Mouse (Mus musculus) erythroid progenitor cell, adult 5-6 weeks (primary cell): Measurements from ENCODE around the gene Abr. TPM values are rescaled to one million over a fixed set of nuclear protein-coding genes. Genes with fewer than 3 reads are reported as not detected.

Experiments used
- ATAC-seq: replicated peaks from 2 replicates; pipeline ENCODE4 v1.8.0; 2016; ENCODE audit warnings: moderate number of reproducible peaks, mild to moderate bottlenecking, moderate TSS enrichment, inconsistent platforms; ENCODE audit not compliant: poor library complexity, low FRiP score, severe bottlenecking
- total RNA-seq, 2 experiments: library from RNA; stranded (forward) in 1 of 2; stranded (reverse) in 1 of 2; fragments of 150-400 nt in 1 of 2; fragments of 186-747, 209-891 nt in 1 of 2; gene quantifications; 2 replicates each; pipeline versions ENCODE4 v1.2.3 to v1.2.4; 2015 to 2017; ENCODE audit warnings: low replicate concordance in 2 of 2

Abr gene
- total RNA-seq, 2 experiments from 2014 or later: 7.0 to 10.9 TPM

GRCm38 (mm10) chr11:76571613-76571929 lies 50.5 kb downstream of the Abr start:
- no peak for ATAC-seq

DNA sequence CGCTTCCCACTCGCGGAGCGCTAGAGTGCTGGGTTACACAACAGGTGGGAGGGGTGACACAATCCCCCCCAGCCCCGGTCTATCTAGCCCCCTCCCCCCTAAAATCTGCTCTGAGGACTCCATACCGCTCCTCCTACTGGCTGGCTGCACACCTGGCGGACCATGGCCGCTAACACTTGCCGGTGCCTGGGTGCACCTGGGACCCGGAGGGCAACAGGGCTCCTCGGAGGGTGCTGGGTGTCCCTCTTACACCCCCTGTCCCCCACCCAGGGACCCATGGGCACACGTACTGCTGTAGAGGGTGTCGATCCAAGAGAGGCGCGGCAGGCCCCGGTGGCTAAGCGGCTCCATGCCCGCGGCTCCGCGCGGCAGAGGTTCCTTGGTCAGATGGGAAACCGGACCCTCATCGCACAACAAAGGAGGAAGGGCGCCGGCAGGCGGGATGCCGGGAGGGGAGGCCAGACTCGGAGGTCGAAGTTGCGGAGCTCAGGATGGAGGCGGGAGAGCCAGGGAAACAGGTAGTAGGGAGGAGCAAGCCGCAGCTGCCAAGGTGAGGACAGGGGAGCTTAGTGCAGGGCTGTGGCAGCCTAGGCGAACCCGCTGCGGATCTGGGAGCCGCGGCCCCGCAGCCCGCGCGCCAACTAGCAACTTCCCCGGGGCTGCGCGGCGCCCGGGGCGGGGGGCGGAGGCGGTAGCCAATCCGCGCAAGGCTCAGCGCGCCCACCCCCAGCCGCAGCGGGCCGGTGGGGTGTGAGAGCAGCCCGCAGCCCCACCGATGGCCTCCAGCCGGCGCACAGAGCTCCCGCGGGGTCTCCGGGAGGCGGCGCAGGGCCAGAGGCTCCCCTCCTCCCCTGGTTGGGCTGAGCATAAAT lies 51.1 kb downstream of the Abr start:
- ATAC-seq: no peak

DNA sequence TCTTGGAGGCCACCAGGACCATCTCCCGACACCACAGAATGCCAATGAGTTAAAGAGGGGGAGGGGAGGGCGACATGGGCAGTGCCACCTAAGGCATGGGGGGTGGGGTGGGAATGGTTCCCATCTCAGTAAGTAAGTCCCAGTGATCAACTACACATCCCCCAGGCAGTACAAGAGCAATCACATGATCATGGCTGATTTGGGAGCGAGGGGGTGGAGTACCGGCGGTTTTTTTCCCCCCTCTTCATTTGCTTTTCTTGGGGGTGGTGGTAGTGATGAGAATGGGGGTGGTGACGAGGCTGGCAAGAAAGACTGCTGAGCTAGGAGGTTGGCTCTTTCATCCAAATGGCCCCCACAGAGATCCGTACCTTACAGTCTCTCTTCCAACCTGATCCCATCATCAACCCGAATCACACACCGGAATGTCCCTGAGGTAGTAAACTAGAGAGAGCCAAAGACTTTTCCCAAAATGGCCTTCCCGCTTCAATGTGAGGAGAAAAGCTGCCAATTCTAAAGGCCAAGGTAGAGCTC lies 51.8 kb downstream of the Abr start:
- no peak for ATAC-seq

DNA sequence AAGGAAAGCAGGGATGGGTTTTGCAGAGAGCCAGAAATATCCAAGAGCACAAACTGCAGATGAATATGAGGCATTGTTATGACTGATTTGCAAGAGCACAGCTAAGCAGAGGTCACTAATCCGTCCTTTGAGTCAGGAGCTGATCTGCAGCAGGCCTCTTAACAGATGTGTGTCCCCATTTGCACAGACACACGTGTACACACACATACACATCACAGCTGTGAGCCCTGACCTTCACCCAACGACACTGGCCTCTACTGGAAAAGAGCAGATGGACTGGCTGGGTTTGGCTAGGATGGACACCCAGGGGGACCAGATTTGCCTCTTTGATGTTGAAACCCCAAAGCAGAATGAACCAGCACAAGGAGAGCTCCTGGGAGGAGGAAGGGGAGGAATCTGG lies 52.7 kb downstream of the Abr start:
- ATAC-seq: no peak

DNA sequence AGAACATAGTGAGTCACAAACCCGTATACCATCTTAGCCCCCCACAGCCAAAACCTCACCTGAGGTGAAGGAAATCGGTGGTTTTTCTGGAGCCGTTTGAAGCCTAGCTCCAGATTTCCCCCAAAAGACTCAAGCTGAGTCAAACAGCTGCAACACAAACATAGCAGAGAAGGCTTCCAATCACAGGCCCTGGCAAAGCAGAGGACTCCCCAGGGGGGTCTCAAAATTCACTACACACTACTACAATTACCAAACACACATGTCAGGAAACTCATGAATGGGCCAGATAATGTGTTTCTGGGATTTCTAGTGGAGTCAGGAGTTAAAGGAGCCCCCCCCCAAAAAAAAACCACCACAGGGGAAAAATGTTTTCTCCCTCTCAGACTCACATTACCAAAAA lies 56.0 kb downstream of the Abr start:
- ATAC-seq: no peak

DNA sequence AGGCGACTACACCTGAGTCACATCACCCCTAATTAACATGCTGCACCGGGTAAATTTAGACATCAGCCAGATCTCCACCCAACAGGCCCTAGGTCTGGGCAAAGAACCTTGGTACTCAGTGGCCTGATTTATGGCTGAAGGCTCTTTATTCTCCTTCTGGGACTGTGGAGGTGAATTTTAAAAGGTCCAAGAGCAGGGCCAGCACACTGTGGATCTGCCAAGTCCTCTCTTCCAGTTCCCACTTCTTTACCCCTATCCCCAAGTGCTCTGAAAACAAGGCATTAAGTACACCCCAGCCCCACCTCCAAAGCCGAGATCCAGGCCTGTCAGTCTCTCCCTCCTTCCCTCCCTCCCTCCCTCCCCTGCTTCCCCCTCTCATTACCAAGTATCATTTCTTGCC lies 59.5 kb downstream of the Abr start:
- no peak for ATAC-seq

DNA sequence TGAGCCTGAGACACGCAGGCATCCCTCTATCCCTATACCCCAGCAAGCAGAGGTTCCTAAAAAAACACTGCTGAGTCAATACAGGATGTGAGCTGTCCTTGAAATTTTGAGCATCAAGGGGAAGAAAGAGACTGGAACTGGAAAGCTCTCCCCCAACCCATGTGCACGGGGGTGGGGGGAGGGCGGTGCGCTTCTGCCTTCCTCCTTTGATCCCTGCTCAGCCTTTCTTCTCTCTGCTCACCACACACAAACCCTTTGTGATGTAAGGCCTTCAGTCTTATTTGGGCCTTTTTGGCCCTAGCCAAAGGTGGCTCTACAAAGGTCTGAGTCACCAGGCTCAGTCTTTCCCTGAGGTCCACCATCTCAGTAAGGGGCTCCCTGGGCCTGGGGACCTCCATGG lies 59.9 kb downstream of the Abr start:
- no peak for ATAC-seq

DNA sequence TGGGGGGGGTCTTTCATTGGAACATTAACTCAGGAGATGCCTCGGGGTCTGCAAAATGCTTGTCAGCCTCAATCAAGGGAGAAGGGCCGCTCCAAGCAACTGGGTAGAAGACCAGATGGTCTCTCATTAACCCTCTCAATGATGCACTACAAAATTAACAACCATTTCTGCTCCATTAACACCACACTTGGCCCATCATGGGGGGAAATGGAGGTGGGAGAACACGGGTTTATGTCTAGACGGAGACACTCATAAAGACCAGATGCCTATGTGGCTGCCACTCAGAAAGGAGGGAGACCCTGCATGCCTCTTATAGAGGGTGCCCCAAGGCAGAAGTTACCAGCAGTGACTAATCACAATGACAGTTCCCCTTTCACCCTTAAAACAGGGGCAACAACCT lies 64.3 kb downstream of the Abr start:
- no peak for ATAC-seq

DNA sequence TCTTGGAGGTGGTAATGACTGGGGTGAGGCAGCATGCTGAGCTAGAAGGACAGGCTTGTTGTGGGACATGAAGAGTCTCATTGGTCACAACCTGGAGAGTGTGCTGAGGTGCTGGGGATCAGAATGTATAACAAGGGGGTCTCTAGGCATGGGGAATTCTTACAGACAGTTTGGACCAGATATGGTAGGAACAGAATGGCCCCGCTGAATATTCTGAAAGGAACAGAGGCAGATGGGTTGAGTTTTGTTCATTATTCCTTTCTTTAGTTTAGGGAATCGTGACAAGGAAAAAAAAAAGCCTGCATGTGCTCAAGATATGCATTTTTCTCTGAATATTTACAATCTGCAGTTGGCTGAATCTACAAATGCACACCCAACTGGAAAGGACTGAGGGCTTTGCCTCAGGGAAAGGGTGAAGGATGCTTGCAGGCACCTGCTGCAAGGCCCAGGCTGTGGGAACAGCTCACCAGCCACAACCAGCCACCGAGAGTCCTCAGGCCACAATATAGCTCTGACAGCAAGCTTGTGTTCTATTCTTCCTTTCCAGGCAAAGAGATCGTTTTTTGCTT lies 73.9 kb downstream of the Abr start:
- no peak for ATAC-seq

DNA sequence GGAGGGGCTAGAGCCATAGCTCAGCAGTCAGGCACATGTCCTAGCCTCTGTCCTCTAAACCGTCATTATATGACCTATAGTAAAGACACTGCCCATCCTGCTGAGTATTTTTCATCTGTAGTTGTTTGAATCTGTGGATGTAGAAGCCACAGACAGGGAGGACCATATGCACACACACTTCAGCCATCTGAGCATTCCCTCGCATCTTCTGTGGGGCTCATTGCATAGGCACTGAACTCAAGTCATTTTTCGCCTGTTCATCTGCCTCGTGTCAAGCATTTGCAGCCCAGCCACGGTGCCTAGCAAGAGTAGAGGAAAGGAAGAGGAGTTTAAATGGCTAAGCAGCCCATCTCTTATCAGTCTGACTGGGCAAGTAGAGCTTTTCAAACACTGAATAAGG lies 74.7 kb downstream of the Abr start:
- ATAC-seq: no peak

DNA sequence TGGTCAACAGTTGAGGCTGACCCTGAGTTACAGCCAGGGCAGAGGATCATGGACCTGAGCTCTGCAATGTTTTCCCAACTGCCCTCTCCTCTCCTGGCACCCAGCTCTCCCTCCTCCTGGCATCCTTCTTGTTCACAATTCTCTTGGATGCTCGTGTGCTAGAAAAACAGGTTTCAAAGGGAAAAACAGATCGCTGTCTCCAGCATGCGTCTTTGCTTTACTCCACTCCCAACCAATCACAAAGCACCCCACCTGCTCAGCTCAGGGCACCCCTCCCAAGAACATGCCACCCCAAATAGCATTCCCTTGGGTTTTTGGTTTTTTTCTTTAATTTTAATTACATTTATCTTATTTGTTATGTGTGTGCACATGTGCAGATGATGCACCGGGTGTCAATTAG lies 75.7 kb downstream of the Abr start:
- no peak for ATAC-seq

DNA sequence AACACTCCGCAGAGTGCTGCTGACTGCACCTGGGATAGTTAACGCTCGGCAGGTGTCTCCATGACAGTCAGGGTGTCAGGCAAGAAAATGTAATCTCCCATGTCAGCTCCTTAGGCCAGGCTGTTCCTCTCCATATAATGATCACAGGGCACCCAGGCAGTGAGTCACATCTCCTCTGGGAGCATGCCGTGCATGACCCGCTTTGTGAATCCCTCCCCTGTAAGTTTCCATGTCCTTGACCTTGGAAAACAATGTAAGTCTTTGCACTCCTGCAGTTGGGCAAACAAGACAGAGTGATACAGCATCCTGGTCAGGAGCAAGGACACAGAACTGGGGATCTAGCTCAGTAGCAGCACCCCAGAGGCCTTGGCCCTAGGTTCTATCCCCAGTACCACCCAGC lies 78.8 kb downstream of the Abr start:
- ATAC-seq: no peak

- ATAC-seq: no peak
These were observed 81.1 kb downstream of the Abr start for GRCm38 (mm10) chr11:76540973-76541372.

DNA sequence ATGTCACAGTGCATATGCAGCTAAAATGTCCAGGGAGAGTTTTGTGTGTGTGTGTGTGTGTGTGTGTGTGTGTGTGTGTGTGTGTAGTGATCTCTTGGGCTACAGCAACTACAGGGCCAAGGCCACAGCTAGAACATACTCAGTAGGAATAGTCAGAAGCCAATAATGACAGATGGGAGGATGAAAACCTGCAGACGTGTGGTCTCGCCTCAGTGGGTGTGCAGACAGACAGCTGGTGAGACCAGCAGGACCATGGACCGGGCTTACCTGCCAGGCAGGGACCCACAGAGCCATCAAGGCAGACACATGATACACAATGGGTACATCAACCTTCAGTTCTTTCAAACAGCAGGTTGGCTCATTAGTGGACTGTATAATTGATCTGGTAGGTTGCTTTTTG lies 84.7 kb downstream of the Abr start:
- ATAC-seq: no peak

DNA sequence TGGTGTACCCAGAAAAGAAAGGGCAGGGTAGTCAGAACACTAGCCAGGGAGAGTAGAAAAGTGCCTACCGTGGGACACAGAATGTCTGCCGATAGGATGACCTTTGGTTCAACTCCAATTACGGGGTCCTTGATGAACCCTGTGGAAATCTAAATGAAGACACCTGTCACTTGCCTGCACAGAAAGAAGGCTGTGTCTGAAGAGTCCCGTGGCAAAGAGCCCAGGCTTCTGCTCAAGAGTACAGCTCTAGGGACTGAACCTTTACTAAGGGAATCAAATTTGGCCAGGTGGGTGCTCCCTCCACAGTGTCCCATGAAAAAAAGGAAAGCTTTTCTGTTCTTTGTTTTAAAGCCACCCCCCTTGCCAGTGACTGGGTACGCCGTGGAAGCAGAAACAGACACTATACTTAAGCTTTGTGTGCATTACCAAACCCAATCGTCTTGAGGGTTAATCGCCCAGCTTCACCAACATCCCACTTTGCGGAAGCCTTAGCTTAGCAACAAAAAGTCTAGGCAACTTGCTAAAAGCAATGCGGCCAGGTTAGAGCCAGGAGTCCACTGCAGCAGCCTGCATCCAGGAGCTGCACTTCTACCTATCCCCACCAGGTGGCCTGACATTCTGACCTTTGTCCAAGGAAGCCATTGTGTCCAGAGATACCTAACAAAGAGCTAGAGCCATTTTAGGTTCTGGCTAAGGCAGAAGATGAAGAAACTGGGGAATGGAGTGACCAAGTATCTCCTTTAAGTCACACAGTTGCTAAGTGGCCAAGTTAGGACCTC lies 85.3 kb downstream of the Abr start:
- no peak for ATAC-seq

- ATAC-seq: no peak
These were observed 90.1 kb downstream of the Abr start for GRCm38 (mm10) chr11:76532001-76532400.

DNA sequence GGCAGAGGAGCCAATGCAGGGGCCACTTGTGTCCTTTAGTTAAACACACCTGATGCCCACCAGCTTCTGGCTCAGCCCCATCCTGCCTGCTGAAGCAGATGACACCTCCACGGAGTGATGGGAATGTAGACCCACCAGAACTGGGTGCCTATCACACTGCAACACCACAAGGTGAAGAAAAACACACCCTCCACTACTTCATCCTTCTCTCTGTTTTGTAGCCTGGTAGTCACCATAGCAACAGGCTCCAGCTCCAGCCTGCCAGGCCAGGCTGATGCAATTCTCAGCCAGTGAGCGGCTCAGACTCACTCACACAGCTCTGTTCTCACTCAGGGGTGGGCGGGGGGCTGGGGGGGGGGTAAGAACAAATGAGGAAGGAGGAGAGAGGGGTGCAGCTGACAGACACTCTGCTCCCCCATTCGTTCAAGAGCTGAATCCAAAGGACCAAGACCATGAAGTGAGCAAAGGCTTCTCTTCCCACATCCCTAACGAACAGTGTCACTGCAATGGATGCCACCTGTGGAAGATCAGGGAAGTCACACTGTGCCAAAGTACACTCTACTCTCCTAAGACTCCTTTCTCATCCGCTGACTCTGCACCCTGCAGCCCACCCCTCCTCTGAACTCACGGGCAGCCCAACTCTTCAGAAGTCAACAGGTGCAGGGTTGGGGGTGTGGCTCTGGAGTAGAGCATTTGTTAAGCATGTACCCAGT lies 91.0 kb downstream of the Abr start:
- no peak for ATAC-seq

DNA sequence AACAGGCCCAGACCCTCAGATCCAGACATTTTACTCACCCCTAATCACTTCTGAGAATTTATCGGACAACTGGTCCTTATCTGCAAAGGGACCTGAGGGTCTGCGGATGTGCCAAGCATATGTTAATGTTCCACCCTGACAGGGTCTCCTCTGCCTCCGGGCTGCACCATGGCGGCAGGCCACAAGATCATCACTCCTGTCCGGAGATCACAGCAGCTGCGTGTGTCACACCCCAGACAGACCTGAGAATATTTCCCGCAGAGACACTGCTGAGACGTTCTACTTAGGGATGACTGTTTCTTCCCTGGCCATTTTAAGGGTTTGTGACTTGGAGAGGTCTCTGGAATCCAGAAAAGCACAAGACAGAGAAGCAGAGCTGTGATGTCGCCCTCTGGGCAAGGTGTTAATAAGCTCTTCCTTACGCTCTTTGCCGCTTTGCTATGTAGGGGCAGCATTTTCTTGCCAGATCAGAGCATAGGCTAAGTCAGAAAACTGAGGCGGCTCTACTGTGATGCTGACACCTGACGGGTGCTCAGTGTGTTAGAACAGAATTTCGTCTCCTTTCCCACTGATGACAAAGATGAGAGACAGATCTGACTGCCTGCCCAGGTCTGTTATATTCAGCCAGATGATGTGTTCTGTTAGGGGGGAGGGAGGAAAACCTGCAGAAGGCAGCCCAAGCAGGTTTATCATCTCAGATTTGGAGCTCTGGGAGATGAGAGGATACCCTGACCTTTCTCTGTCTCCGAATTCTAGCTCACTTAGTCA lies 91.8 kb downstream of the Abr start:
- ATAC-seq: no peak

DNA sequence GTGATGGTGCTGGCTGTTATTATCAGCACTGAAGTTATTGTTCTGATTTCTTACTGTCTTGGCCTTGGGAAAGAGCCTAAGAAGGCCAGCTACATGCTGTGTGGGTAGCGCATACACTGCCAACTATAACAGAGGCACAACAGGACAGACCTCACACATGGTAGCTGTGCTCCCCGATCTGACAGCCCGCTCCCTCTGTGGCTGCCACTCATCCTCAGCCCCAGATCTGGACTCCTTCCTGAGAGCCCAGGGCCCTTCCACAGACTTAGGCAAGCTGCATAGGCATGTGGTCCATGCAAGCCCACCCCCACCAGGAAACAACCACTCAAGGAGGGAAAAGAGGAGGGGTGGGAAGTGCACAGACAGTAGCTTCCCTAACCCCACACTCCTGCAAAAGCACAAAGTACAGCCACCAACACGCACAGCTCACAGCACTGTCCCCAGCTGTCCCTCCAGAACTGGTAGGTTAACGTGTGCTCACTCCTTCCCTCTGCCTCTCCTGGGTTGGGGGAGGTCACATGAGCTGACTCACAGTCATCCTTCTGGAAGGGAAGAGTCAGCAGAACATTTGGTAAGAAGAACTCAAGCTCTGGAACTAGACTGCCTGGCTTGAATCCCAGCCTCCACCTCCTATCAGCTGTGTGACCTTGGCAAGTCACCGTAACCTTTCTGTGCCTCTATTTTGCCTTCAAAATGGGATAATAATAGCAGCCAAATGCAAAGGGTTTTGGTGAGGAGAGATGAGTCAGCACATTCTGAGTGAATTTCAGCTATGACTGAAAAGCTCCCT lies 92.6 kb downstream of the Abr start:
- no peak for ATAC-seq
